Mouse (Mus musculus) neural tube, embryonic 13.5 days (tissue): ENCODE results near the gene Ptges3l. TPM values are rescaled to one million over a fixed set of nuclear protein-coding genes. Genes with fewer than 3 reads are reported as not detected.
A peak's percentile ranks its signal among the peaks of the same experiment; 100 is the strongest.
"Not testable (repeated sequence)": the region's sequence is repeated elsewhere in the genome, so short reads cannot be mapped to it uniquely, and the experiment has no call there.

Experiments
- ATAC-seq: fragments of 200-750 bp; cut with Nextera tagmentation; 2 replicates; pipeline ENCODE4 v1.8.0; 2017; ENCODE audit warnings: low read depth, mild to moderate bottlenecking, moderate TSS enrichment, moderate library complexity
- H3K27ac ChIP-seq: fragments of 300-500 bp; sonication (generic); replicated peaks from 2 replicates; pipeline ENCODE4 v1.5.1; 2015; ENCODE audit warnings: moderate library complexity, mild to moderate bottlenecking, inconsistent platforms
- H3K27me3 ChIP-seq: fragments of 300-500 bp; sonication (generic); 2 replicates; pipeline ENCODE4 v1.6.1; 2015; ENCODE audit warnings: mild to moderate bottlenecking, inconsistent platforms
- H3K36me3 ChIP-seq: fragments of 300-500 bp; sonication (generic); 2 replicates; pipeline ENCODE4 v1.6.1; 2015; ENCODE audit warnings: mild to moderate bottlenecking, inconsistent platforms
- H3K4me1 ChIP-seq: fragments of 300-500 bp; sonication (generic); replicated peaks from 2 replicates; pipeline ENCODE4 v1.6.1; 2015; ENCODE audit warnings: inconsistent platforms
- H3K4me2 ChIP-seq: fragments of 300-500 bp; sonication (generic); 2 replicates; pipeline ENCODE4 v1.6.1; 2015; ENCODE audit warnings: inconsistent platforms, mild to moderate bottlenecking, moderate library complexity
- H3K4me3 ChIP-seq: fragments of 300-500 bp; sonication (generic); 2 replicates; pipeline ENCODE4 v1.5.1; 2015; ENCODE audit warnings: mild to moderate bottlenecking, inconsistent platforms
- H3K9ac ChIP-seq: fragments of 300-500 bp; sonication (generic); 2 replicates; pipeline ENCODE4 v1.6.1; 2015; ENCODE audit warnings: moderate library complexity, mild to moderate bottlenecking, inconsistent platforms
- H3K9me3 ChIP-seq: fragments of 300-500 bp; sonication (generic); 2 replicates; pipeline ENCODE4 v1.6.1; 2016; ENCODE audit warnings: inconsistent platforms
- WGBS: fragments of 180-500 bp; shearing (Covaris S2); methylation state at CpG from one replicate; pipeline ENCODE4 v1.1.7; 2015; 5-methylcytosine and 5-hydroxymethylcytosine counted together
- polyA plus RNA-seq: library from polyadenylated mRNA; unstranded; fragments of >200 nt; fragmentation: Nextera tagmentation; extraction: Ambion mirVana; gene quantifications from 2 replicates; pipeline ENCODE4 v1.2.1, GENCODE M21; 2015

Gene Ptges3l
- 3.3 and 4.3 TPM in 2 replicates for polyA plus RNA-seq

GRCm38 (mm10) chr11:101424925-101425813 is at the start of gene Ptges3l, which contains the start of gene Rundc1:
Ptges3l (minus strand) TSS chr11:101425333.
Rundc1 (plus strand) TSS chr11:101425085.
- peaks cover 34% of the 10 kb centered on the region for H3K4me1 ChIP-seq
- no peaks in the 10 kb centered on the region for H3K27me3 ChIP-seq
- H3K36me3 ChIP-seq: peaks cover 14% of the 10 kb centered on the region
- H3K27ac ChIP-seq: peak within 1 kb of the TSS; percentile 90
- H3K4me2 ChIP-seq: peak within 1 kb of the TSS; percentile 73
- H3K9ac ChIP-seq: peak within 1 kb of the TSS; percentile 89
- ATAC-seq: peak; percentile 95
- H3K9me3 ChIP-seq: no peaks in the 10 kb centered on the region
- WGBS: under 1% methylated on average over 81 of the region's 81 CpGs
- peak within 1 kb of the TSS; percentile 90 for H3K4me3 ChIP-seq

- no peak overlapping the region for H3K9ac ChIP-seq
- no peak overlapping the region for H3K27ac ChIP-seq
- 64% methylated on average over 5 of the region's 5 CpGs for WGBS
- H3K9me3 ChIP-seq: no peaks in the 10 kb centered on the region
- no peaks in the 10 kb centered on the region for H3K27me3 ChIP-seq
- no peak overlapping the region for H3K4me3 ChIP-seq
- H3K4me1 ChIP-seq: peaks cover 58% of the 10 kb centered on the region
- peaks cover 17% of the 10 kb centered on the region for H3K36me3 ChIP-seq
- ATAC-seq: no peak
- no peak overlapping the region for H3K4me2 ChIP-seq
Observed at GRCm38 (mm10) chr11:101474298-101474697, 49.2 kb upstream of the Ptges3l start.

- Histone ChIP-seq H3K36me3 (peaks cover 17% of the 10 kb centered on the region), H3K4me1 (peaks cover 58% of the 10 kb centered on the region)
- not testable (repeated sequence) for H3K9ac ChIP-seq, ATAC-seq, H3K27ac ChIP-seq, H3K9me3 ChIP-seq, H3K27me3 ChIP-seq, H3K4me3 ChIP-seq, H3K4me2 ChIP-seq
- WGBS: 100% methylated on average over 1 of the region's 1 CpGs
Observed at GRCm38 (mm10) chr11:101473686-101474085, 48.6 kb upstream of the Ptges3l start.

- no peaks in the 10 kb centered on the region for H3K9me3 ChIP-seq
- peaks cover 17% of the 10 kb centered on the region for H3K36me3 ChIP-seq
- no peak for ATAC-seq
- no peak overlapping the region for H3K4me2 ChIP-seq
- H3K4me3 ChIP-seq: no peak overlapping the region
- H3K4me1 ChIP-seq: peaks cover 59% of the 10 kb centered on the region
- H3K9ac ChIP-seq: no peak overlapping the region
- WGBS: 47% methylated on average over 7 of the region's 7 CpGs
- H3K27me3 ChIP-seq: no peaks in the 10 kb centered on the region
- H3K27ac ChIP-seq: peak overlapping the region; percentile 19; the same call in 1 of the 2 replicates
Observed at GRCm38 (mm10) chr11:101472336-101472735, 47.2 kb upstream of the Ptges3l start.

- Histone ChIP-seq H3K27ac (peak overlapping the region; percentile 19; the same call in 1 of the 2 replicates), H3K9ac (no peak overlapping the region), H3K4me3 (no peak overlapping the region), H3K4me2 (no peak overlapping the region), H3K4me1 (peaks cover 59% of the 10 kb centered on the region), H3K9me3 (no peaks in the 10 kb centered on the region), H3K27me3 (no peaks in the 10 kb centered on the region), H3K36me3 (peaks cover 17% of the 10 kb centered on the region)
- 60% methylated on average over 3 of the region's 3 CpGs for WGBS
- no peak for ATAC-seq
Observed at GRCm38 (mm10) chr11:101471926-101472325, 46.8 kb upstream of the Ptges3l start.

GRCm38 (mm10) chr11:101470206-101470605 is 45.1 kb upstream of the Ptges3l start:
- Histone ChIP-seq H3K4me1 (peaks cover 67% of the 10 kb centered on the region), H3K9me3 (no peaks in the 10 kb centered on the region), H3K27me3 (no peaks in the 10 kb centered on the region), H3K4me3 (peak overlapping the region; percentile 3), H3K36me3 (peaks cover 17% of the 10 kb centered on the region), H3K9ac (peak overlapping the region; percentile 49; the same call in 1 of the 2 replicates), H3K4me2 (peak overlapping the region; percentile 41), H3K27ac (no peak overlapping the region; the same call in 1 of the 2 replicates)
- ATAC-seq: no peak
- 17% methylated on average over 7 of the region's 7 CpGs for WGBS

GRCm38 (mm10) chr11:101469155-101469554 is 44.0 kb upstream of the Ptges3l start:
- ATAC-seq: no peak
- Histone ChIP-seq H3K4me3 (peak overlapping the region; percentile 77), H3K9me3 (no peaks in the 10 kb centered on the region), H3K4me1 (peaks cover 73% of the 10 kb centered on the region), H3K36me3 (peaks cover 17% of the 10 kb centered on the region), H3K9ac (peak overlapping the region; percentile 84), H3K4me2 (peak overlapping the region; percentile 73), H3K27ac (no peak overlapping the region), H3K27me3 (no peaks in the 10 kb centered on the region)
- WGBS: 60% methylated on average over 4 of the region's 4 CpGs

- Histone ChIP-seq H3K9me3 (no peaks in the 10 kb centered on the region), H3K27me3 (no peaks in the 10 kb centered on the region), H3K36me3 (peaks cover 17% of the 10 kb centered on the region), H3K4me3 (peak overlapping the region; percentile 77), H3K27ac (peak overlapping the region; percentile 90; the same call in 1 of the 2 replicates), H3K9ac (peak overlapping the region; percentile 84), H3K4me2 (peak overlapping the region; percentile 73), H3K4me1 (peaks cover 76% of the 10 kb centered on the region)
- no peak for ATAC-seq
- 5% methylated on average over 13 of the region's 13 CpGs for WGBS
Observed at GRCm38 (mm10) chr11:101468731-101469130, 43.6 kb upstream of the Ptges3l start.

GRCm38 (mm10) chr11:101468263-101468688 is 43.1 kb upstream of the Ptges3l start:
- Histone ChIP-seq H3K9me3 (no peaks in the 10 kb centered on the region), H3K27ac (peak overlapping the region; percentile 90), H3K4me2 (peak overlapping the region; percentile 73), H3K4me1 (peaks cover 80% of the 10 kb centered on the region), H3K36me3 (peaks cover 17% of the 10 kb centered on the region), H3K27me3 (no peaks in the 10 kb centered on the region), H3K9ac (peak overlapping the region; percentile 84), H3K4me3 (peak overlapping the region; percentile 77)
- ATAC-seq: peak; percentile 42
- under 1% methylated on average over 29 of the region's 31 CpGs for WGBS

- H3K27me3 ChIP-seq: no peaks in the 10 kb centered on the region
- WGBS: under 1% methylated on average over 54 of the region's 54 CpGs
- H3K4me1 ChIP-seq: peaks cover 80% of the 10 kb centered on the region
- H3K27ac ChIP-seq: peak overlapping the region; percentile 90
- H3K4me3 ChIP-seq: peak overlapping the region; percentile 77
- peak overlapping the region; percentile 73 for H3K4me2 ChIP-seq
- peak overlapping the region; percentile 84 for H3K9ac ChIP-seq
- peaks cover 17% of the 10 kb centered on the region for H3K36me3 ChIP-seq
- peak; percentile 63 for ATAC-seq
- H3K9me3 ChIP-seq: no peaks in the 10 kb centered on the region
Observed at GRCm38 (mm10) chr11:101467477-101468262, 42.5 kb upstream of the Ptges3l start.

GRCm38 (mm10) chr11:101466552-101466950 is 41.4 kb upstream of the Ptges3l start:
- not testable (repeated sequence) for H3K27me3 ChIP-seq, H3K27ac ChIP-seq, H3K9ac ChIP-seq, H3K9me3 ChIP-seq, ATAC-seq
- peak overlapping the region; percentile 86 for H3K4me2 ChIP-seq
- H3K36me3 ChIP-seq: peaks cover 22% of the 10 kb centered on the region
- peaks cover 76% of the 10 kb centered on the region for H3K4me1 ChIP-seq
- 59% methylated on average over 5 of the region's 5 CpGs for WGBS
- H3K4me3 ChIP-seq: peak overlapping the region; percentile 99
